Mouse (Mus musculus) G1E-ER4 (cell line): Measurements from ENCODE around the gene 4921511C20Rik. TPM values are rescaled to one million over a fixed set of nuclear protein-coding genes. Genes with fewer than 3 reads are reported as not detected.

Source experiments
- GATA1 ChIP-seq: IDR thresholded peaks from one replicate; pipeline ENCODE4 v1.8.0; 2012; ENCODE audit warnings: low read length, inconsistent platforms
- polyA plus RNA-seq: library from polyadenylated mRNA; stranded (reverse); fragments of >175 nt; gene quantifications from 2 replicates; pipeline ENCODE4 v1.2.3, GENCODE M21; 2012

The 4921511C20Rik gene
- not detected in 2 replicates for polyA plus RNA-seq

GRCm38 (mm10) chrX:127393993-127394392 lies at the start of gene 4921511C20Rik:
Gene 4921511C20Rik (plus strand): TSS chrX:127394293.
- no peak for TF ChIP-seq GATA1
